Mouse (Mus musculus) macrophage (primary cell): ENCODE data around the gene Klhl6. TPM values are rescaled to one million over a fixed set of nuclear protein-coding genes. Genes with fewer than 3 reads are reported as not detected.

Experiments
- H3K27ac ChIP-seq: fragments of 350-480 bp; formaldehyde crosslinking; 2 replicates; pipeline ENCODE4 v1.9.0; 2021
- H3K36me3 ChIP-seq: fragments of 350-480 bp; formaldehyde crosslinking; 2 replicates; pipeline ENCODE4 v1.9.0; 2021; ENCODE audit errors: inconsistent target
- H3K4me3 ChIP-seq: fragments of 350-480 bp; formaldehyde crosslinking; 2 replicates; pipeline ENCODE4 v1.9.0; 2021; ENCODE audit errors: inconsistent target
- H3K79me2 ChIP-seq: fragments of 350-480 bp; formaldehyde crosslinking; 2 replicates; pipeline ENCODE4 v1.9.0; 2021; ENCODE audit errors: inconsistent target
- WGBS: methylation state at CpG from one replicate; pipeline ENCODE4 v1.1.7; 2026; ENCODE audit warnings: inconsistent platforms; ENCODE audit not compliant: missing documents; 5-methylcytosine and 5-hydroxymethylcytosine counted together
- polyA plus RNA-seq: library from polyadenylated mRNA; stranded (reverse); fragments of 250-400 nt; gene quantifications from 3 replicates; pipeline ENCODE4 v1.2.4, GENCODE M21; 2018; ENCODE audit warnings: inconsistent platforms

Gene Klhl6
- polyA plus RNA-seq, 1 experiment from 2014 or later: 16.3 TPM

GRCm38 (mm10) chr16:19981684-19982083, 1.2 kb downstream of the Klhl6 start:
- Histone ChIP-seq H3K36me3 (no peaks in the 10 kb centered on the region), H3K27ac (0 out of 2 replicates have a peak overlapping the region, but pooled peaks have one; percentile 62), H3K4me3 (peak overlapping the region; percentile 47; the same call in 1 of the 2 replicates), H3K79me2 (peaks cover 54% of the 10 kb centered on the region)
- WGBS: 14% methylated on average over 1 of the region's 2 CpGs

GRCm38 (mm10) chr16:19981006-19981405, 1.8 kb downstream of the Klhl6 start:
- Histone ChIP-seq H3K27ac (peak overlapping the region; percentile 62), H3K79me2 (peaks cover 60% of the 10 kb centered on the region), H3K4me3 (peak overlapping the region; percentile 47; the same call in 1 of the 2 replicates), H3K36me3 (no peaks in the 10 kb centered on the region)
- WGBS: 11% methylated on average over 3 of the region's 3 CpGs

GRCm38 (mm10) chr16:19979755-19980154, 3.1 kb downstream of the Klhl6 start:
- peak overlapping the region; percentile 62 for H3K27ac ChIP-seq
- H3K36me3 ChIP-seq: no peaks in the 10 kb centered on the region
- WGBS: 0% methylated on average over 2 of the region's 2 CpGs

GRCm38 (mm10) chr16:19977282-19977681, 5.6 kb downstream of the Klhl6 start:
- WGBS: 71% methylated on average over 4 of the region's 5 CpGs
- H3K79me2 ChIP-seq: peaks cover 82% of the 10 kb centered on the region
- H3K4me3 ChIP-seq: no peak overlapping the region
- H3K36me3 ChIP-seq: no peaks in the 10 kb centered on the region
- H3K27ac ChIP-seq: no peak overlapping the region

More at GRCm38 (mm10) chr16:19979755-19980154, 3.1 kb downstream of the Klhl6 start:
- Histone ChIP-seq H3K79me2 (peaks cover 73% of the 10 kb centered on the region), H3K4me3 (no peak overlapping the region)

DNA sequence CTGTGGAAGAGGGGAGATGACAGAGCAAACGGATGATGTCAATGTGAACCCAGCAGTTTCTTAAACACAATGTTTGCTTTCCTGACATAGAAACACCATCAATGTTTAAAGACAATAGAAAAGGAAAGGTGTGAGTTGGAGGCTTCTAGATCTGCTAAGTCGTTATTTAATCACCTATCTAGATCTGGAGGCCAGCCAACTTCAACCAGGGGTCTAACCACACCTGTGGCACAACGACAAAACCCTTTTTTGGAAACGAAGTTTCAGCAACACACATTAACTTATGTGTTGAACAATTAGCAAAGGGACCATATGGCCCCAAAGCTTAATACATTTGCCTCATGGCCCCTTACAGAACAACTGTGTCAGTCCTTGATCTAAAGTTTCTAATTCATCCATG, 6.0 kb downstream of the Klhl6 start:
- no peak overlapping the region for H3K4me3 ChIP-seq

GRCm38 (mm10) chr16:19975432-19975831, 7.4 kb downstream of the Klhl6 start:
- no peaks in the 10 kb centered on the region for H3K36me3 ChIP-seq
- H3K79me2 ChIP-seq: peaks cover 79% of the 10 kb centered on the region
- no peak overlapping the region for H3K4me3 ChIP-seq
- no peak overlapping the region for H3K27ac ChIP-seq
- 31% methylated on average over 4 of the region's 4 CpGs for WGBS

More for the DNA sequence above, 6.0 kb downstream of the Klhl6 start:
- peaks cover 82% of the 10 kb centered on the region for H3K79me2 ChIP-seq
- H3K36me3 ChIP-seq: no peaks in the 10 kb centered on the region
- H3K27ac ChIP-seq: no peak overlapping the region
- 39% methylated on average over 4 of the region's 4 CpGs for WGBS

DNA sequence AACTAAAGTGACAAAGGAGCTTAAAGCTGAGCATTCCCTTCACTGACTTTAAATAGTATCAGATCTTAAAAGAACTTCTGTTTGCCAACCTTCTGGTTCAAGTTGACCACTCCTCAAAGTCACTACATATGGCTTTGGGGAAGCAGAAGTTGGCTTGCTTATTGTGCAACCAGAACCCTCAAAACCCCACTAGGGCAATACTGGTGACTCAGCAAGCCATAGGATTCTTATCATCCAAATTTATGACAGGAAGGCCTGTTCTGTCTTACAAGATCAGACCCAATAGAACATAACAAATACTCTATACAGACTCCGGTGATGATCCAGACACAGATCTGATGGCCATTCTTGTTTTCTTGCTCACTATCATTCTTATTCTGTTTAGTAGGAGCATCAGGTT, 9.4 kb downstream of the Klhl6 start:
- WGBS: 0% methylated on average over 1 of the region's 1 CpGs
- Histone ChIP-seq H3K27ac (peak overlapping the region; percentile 22), H3K4me3 (no peak overlapping the region), H3K79me2 (peaks cover 75% of the 10 kb centered on the region), H3K36me3 (no peaks in the 10 kb centered on the region)

DNA sequence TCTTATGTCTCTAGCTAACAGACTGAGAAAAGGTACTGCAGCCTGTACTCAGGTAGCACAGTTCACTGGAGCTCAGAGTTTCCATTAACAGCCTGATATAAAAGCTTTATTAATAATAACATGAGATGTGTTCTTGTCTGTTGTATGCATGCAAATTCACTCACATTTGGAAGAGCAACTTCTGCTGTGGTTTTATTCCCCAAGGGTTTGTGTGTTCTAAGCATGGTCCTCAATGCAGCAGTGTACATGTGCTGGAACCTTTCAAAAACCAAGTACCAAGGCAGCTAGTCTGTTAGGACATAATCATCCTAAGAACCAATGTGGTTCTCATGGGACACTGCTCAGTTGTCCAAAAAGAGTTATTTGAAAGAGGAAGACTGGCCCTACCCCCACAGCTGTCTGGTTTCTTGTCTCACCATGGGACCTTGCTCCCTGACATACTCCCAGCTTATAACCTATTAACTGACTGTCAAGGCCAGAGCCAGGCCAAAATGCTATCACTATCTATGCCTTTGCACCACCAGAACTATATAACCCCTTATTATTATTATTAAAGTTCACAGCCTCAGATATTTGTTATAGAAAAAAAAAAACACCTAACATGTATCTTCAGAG, 10.0 kb downstream of the Klhl6 start:
- peaks cover 73% of the 10 kb centered on the region for H3K79me2 ChIP-seq
- H3K36me3 ChIP-seq: no peaks in the 10 kb centered on the region
- no peak overlapping the region for H3K4me3 ChIP-seq
- peak overlapping the region; percentile 22 for H3K27ac ChIP-seq

- Histone ChIP-seq H3K36me3 (no peaks in the 10 kb centered on the region), H3K4me3 (no peak overlapping the region), H3K27ac (no peak overlapping the region), H3K79me2 (peaks cover 43% of the 10 kb centered on the region; the same call in 1 of the 2 replicates)
- WGBS: 16% methylated on average over 5 of the region's 5 CpGs
Measured at GRCm38 (mm10) chr16:19969506-19969905, 13.3 kb downstream of the Klhl6 start.

DNA sequence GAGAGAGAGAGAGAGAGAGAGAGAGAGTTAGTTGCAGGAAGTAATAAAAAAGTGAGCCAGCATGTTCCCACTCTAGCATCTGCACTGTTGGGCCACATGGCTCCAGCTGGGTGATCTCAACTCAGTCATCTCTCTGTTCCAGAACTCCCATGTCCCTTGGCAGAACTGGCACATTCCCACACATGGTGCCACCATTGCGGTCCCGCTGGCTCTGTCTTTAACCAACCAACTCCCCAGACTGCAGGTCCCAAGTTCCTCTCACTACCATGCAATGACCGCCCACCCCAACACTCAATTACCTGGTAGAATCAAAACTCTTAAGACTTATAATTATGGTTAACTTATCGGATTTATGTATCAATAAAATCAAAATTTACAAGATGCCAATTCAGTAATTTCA, 14.2 kb downstream of the Klhl6 start:
- WGBS: 89% methylated on average over 4 of the region's 4 CpGs
- H3K27ac ChIP-seq: no peak overlapping the region
- H3K36me3 ChIP-seq: no peaks in the 10 kb centered on the region
- no peak overlapping the region for H3K4me3 ChIP-seq
- H3K79me2 ChIP-seq: peaks cover 37% of the 10 kb centered on the region; the same call in 1 of the 2 replicates

DNA sequence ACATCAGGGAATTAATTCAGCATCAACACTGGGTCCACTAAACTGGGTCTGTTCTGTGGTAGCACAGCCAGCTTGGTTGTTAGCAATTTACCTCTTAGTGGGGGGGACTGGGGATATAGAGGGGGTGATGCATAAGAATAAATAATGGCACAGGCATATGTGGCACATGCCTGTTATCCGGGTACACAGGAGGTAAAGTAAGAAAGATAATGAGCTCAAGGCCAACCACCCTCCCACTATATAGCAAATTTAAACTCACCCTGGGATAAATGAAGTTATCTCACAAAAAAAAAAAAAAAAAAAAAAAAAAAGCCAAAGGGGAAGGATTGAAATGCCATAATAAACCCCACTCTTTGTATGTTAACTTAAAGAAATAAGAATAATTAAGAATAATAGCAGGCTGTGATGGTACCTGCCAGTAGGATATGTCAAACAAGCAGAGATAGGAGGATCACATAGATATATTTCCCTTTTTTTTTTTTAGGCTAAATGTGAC, 14.9 kb downstream of the Klhl6 start:
- H3K36me3 ChIP-seq: no peaks in the 10 kb centered on the region
- WGBS: 100% methylated on average over 1 of the region's 1 CpGs
- H3K4me3 ChIP-seq: no peak overlapping the region
- 0 out of 2 replicates have a peak overlapping the region, but pooled peaks have one; percentile 31 for H3K27ac ChIP-seq
- peaks cover 37% of the 10 kb centered on the region; the same call in 1 of the 2 replicates for H3K79me2 ChIP-seq

DNA sequence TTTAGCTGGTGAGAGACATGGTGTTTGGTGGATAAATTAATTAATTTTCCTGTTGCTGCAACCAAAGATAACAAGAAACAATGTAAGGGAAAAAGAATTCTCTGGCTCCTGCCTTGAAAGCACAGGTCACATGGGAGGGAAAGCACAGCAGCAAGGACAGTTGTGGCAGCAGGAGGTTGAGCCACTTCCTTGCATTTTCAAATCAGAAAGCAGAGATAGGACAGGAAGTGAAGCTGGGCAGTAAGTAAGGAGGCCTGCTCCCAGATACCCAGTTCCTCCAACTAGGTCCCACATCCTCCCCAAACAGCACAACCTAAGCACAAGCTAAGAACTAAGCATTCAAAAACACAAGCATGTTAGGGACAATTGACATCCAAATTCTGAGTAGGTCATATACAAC, 15.9 kb downstream of the Klhl6 start:
- peak overlapping the region; percentile 31 for H3K27ac ChIP-seq
- H3K4me3 ChIP-seq: no peak overlapping the region
- H3K36me3 ChIP-seq: no peaks in the 10 kb centered on the region
- H3K79me2 ChIP-seq: peaks cover 27% of the 10 kb centered on the region; the same call in 1 of the 2 replicates

GRCm38 (mm10) chr16:19966437-19966836, 16.4 kb downstream of the Klhl6 start:
- 93% methylated on average over 1 of the region's 1 CpGs for WGBS

DNA sequence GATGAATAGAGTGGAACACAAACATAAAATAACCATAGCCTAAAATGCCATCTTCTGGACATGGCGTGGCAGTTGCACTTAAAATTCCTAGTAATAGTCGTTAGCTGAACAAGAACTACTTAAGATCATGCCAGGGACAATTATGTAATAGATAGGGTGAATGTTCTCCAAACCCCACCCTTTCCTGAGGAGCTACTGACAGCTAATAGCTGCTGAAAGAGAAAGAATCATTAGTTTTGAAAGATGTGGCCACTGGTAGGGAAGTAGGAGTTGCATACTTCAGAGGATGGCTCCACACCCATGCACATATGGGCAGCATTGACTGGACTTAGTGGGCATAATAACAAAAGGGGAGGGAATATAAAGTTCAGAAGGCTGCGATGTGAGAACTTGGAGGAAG, 19.9 kb downstream of the Klhl6 start:
- H3K36me3 ChIP-seq: no peaks in the 10 kb centered on the region
- H3K27ac ChIP-seq: no peak overlapping the region
- H3K79me2 ChIP-seq: peaks cover 4% of the 10 kb centered on the region; the same call in 1 of the 2 replicates
- H3K4me3 ChIP-seq: no peak overlapping the region
- 25% methylated on average over 3 of the region's 3 CpGs for WGBS

More at GRCm38 (mm10) chr16:19966437-19966836, 16.4 kb downstream of the Klhl6 start:
- Histone ChIP-seq H3K79me2 (peaks cover 22% of the 10 kb centered on the region; the same call in 1 of the 2 replicates), H3K4me3 (no peak overlapping the region), H3K27ac (peak overlapping the region; percentile 31; the same call in 1 of the 2 replicates), H3K36me3 (no peaks in the 10 kb centered on the region)

DNA sequence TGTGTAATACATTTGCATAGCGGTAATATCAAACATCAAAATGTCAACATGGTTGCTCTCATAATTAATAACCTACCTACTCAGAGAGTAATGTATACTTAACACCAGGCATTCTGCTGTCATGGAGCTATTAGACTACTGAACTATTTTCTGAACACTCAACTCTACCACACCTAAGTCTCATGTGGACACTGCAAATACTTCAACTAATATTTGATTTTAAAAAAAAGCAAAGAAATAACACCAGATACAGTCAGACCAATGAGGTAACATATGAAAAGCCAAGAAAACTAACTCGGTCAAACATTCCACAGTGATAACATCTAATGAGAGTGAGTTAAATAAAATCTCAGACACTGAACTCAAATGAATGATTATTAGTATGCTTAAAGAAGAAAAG, 21.8 kb downstream of the Klhl6 start:
- Histone ChIP-seq H3K4me3 (no peak overlapping the region), H3K27ac (no peak overlapping the region), H3K79me2 (no peaks in the 10 kb centered on the region; the same call in 1 of the 2 replicates), H3K36me3 (peaks cover 6% of the 10 kb centered on the region; the same call in 1 of the 2 replicates)
- WGBS: 100% methylated on average over 1 of the region's 2 CpGs
